Mouse (Mus musculus) thymus, postnatal 14 days (tissue): Measurements from ENCODE around the gene Rad9b.

Experiments
- DNase-seq: peaks from one replicate; pipeline ENCODE4 v3.0.0; 2021

The Rad9b gene

GRCm38 (mm10) chr5:122354492-122355067 lies 547 bp upstream of the Rad9b start:
- no peak for DNase-seq

GRCm38 (mm10) chr5:122345777-122346176 lies 8.3 kb downstream of the Rad9b start:
- DNase-seq: peak; percentile 25

- peak; percentile 87 for DNase-seq
Observed at GRCm38 (mm10) chr5:122344260-122344659, 9.8 kb downstream of the Rad9b start.

GRCm38 (mm10) chr5:122343768-122344167 lies 10.3 kb downstream of the Rad9b start:
- DNase-seq: peak; percentile 21

- no peak for DNase-seq
Observed at GRCm38 (mm10) chr5:122342874-122343273, 11.2 kb downstream of the Rad9b start.

GRCm38 (mm10) chr5:122336554-122337294 lies 17.3 kb downstream of the Rad9b start:
- DNase-seq: no peak

- peak; percentile 66 for DNase-seq
Observed at GRCm38 (mm10) chr5:122334682-122335081, 19.4 kb downstream of the Rad9b start.

GRCm38 (mm10) chr5:122330269-122330668 lies 23.8 kb downstream of the Rad9b start:
- no peak for DNase-seq

- no peak for DNase-seq
Observed at GRCm38 (mm10) chr5:122327283-122327682, 26.8 kb downstream of the Rad9b start.

GRCm38 (mm10) chr5:122325477-122325876 lies 28.6 kb downstream of the Rad9b start:
- DNase-seq: no peak

GRCm38 (mm10) chr5:122324608-122325431 lies 29.2 kb downstream of the Rad9b start:
- DNase-seq: no peak

GRCm38 (mm10) chr5:122323523-122323922 lies 30.5 kb downstream of the Rad9b start:
- no peak for DNase-seq

GRCm38 (mm10) chr5:122320205-122320781 lies 33.7 kb downstream of the Rad9b start:
- no peak for DNase-seq

- DNase-seq: no peak
Observed at GRCm38 (mm10) chr5:122319474-122320204, 34.4 kb downstream of the Rad9b start.

- peak; percentile 26 for DNase-seq
Observed at GRCm38 (mm10) chr5:122318976-122319375, 35.1 kb downstream of the Rad9b start.

GRCm38 (mm10) chr5:122318100-122318499 lies 35.9 kb downstream of the Rad9b start:
- peak; percentile 75 for DNase-seq

- DNase-seq: peak; percentile 79
Observed at GRCm38 (mm10) chr5:122317329-122318045, 36.5 kb downstream of the Rad9b start.

- DNase-seq: peak; percentile 59
Observed at GRCm38 (mm10) chr5:122314966-122315667, 38.9 kb downstream of the Rad9b start.

- peak; percentile 73 for DNase-seq
Observed at GRCm38 (mm10) chr5:122312942-122313684, 40.9 kb downstream of the Rad9b start.

- DNase-seq: no peak
Observed at GRCm38 (mm10) chr5:122312346-122312745, 41.7 kb downstream of the Rad9b start.
